Mouse (Mus musculus) urinary bladder, adult 18-20 months (tissue): Measurements from ENCODE around the gene Zdhhc3.

Source experiments
- DNase-seq, 2 experiments: peaks; one replicate each; pipeline ENCODE4 v3.0.0; 2022; ENCODE audit warnings: low spot score in 2 of 2, mixed read lengths in 2 of 2

The Zdhhc3 gene

DNA sequence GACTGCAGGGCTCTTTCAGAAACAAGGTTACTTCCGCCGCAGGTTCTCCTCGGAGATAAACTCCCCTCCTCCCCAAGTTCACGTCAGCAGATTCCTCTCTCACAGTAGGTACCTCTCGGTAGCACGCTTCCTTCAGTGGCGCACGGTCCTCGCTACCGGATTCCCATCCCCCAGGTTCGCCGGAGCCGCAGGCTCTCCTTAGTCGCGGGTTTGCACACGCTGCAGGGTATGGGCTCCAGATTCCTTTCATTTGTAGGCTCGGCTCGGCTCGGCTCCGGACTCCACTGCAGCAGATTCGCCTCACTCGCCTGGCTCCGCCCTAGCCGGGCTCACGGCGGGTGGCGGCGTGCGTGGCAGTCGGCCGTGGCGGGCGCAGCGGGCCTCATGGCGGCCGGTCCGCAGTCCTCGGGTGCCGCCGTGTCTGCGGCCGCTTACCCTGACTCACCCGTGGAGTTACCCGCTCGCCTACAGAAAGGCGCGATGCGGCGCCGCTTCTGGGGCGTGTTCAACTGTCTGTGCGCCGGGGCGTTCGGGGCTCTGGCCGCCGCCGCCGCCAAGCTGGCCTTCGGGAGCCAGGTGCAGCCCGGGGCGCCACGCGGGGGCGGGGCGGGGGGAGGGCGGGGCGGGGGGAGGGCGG is 91.9 kb downstream of the Zdhhc3 start, which contains the start of gene Tmem42:
Gene Tmem42, plus strand, starts transcription at position 332 of the 637 bp plus-strand sequence.
- DNase-seq: peak; percentile 75 to 88
